Mouse (Mus musculus): Measurements from ENCODE around the gene Ggnbp2. TPM values are rescaled to one million over a fixed set of nuclear protein-coding genes. Genes with fewer than 3 reads are reported as not detected.
A peak's percentile ranks its signal among the peaks of the same experiment; 100 is the strongest.

Ggnbp2 gene
- polyA plus RNA-seq, 1 experiment: 24.8 TPM

DNA sequence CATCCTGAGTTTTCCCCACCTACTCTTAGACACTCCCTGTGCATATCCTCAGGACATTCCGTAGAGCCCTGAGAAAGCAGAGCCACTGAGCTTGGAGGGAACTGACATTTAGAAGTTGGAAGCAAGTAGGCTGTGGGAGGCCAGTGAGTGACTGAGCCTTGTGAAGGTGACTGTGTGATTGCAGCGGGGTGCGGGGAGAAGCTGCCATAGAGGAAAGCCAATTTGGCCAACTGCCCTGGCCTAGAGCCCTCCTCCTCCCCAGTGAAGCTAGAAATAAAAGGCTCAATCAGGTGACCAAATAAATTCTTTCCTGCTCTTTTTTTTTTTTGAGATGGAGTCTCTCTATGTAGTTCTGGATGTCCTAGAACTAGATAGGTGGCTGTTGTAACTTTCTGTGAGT lies 44.4 kb downstream of the Ggnbp2 start:
- H3K27me3 ChIP-seq (ENCODE audit: control insufficient read depth, insufficient read depth, insufficient read length): no peaks in the 10 kb centered on the region
- no peak overlapping the region for H3ac ChIP-seq (ENCODE audit: control insufficient read depth, insufficient read length)
- no peaks in the 10 kb centered on the region for H3K79me2 ChIP-seq (ENCODE audit: control insufficient read depth, insufficient read depth)
- H3K36me3 ChIP-seq (ENCODE audit: control insufficient read depth, insufficient read depth): no peaks in the 10 kb centered on the region
- H3K4me2 ChIP-seq (ENCODE audit: low read depth): peak overlapping the region; percentile 18
- H3K4me3 ChIP-seq: no peak overlapping the region
- TF ChIP-seq CEBPB (IDR thresholded peaks at IDR 0.05; ENCODE audit: insufficient read depth, poor library complexity, severe bottlenecking): no peak
- no peak for TF ChIP-seq MYOG (IDR thresholded peaks at IDR 0.05; ENCODE audit: control insufficient read depth in 1 of 3, insufficient read depth in 1 of 3, insufficient read length in 2 of 3, low read depth in 2 of 3)
- no peak for TF ChIP-seq USF1 (IDR thresholded peaks at IDR 0.05; ENCODE audit: low read depth)
- no peak for TF ChIP-seq POLR2AphosphoS2 (IDR thresholded peaks at IDR 0.05; ENCODE audit: insufficient read length, low read depth)
- no peak for TF ChIP-seq MAX (IDR thresholded peaks at IDR 0.05; ENCODE audit: low read depth)
- TF ChIP-seq MYOD1 (IDR thresholded peaks at IDR 0.05; ENCODE audit: control insufficient read depth in 1 of 3, insufficient read length in 2 of 3, low read depth in 2 of 3): no peak
- no peak for TF ChIP-seq POLR2A (IDR thresholded peaks at IDR 0.05; ENCODE audit: insufficient read length, low read depth)

DNA sequence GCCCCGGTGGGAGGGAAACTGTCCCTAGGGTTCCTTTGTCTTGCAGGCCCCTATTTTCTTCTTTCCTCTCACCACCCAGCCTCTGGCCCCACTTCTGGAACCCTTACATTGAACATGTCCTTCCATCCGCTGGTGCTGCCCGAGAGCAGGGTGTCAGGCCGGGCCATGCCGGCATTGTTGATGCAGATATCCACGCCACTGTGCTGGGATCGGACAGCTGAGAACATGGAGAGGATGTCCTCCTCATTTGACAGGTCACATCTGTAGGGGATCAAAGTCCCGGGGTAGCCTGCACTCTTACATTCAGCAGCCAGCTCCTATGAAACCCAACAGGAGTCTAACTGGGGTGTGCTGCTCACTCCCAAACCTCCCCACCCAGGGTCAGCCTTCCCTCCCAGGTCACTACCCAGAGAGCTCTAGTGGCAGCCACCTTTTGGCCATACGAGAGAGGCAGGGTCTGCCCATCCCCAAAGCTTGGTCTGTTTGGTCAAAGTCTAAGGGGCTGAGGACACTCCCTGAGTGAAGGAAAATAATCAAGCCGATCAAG lies 45.3 kb downstream of the Ggnbp2 start:
- no peaks in the 10 kb centered on the region for H3K27me3 ChIP-seq (ENCODE audit: control insufficient read depth, insufficient read depth, insufficient read length)
- H3K4me2 ChIP-seq (ENCODE audit: low read depth): no peak overlapping the region
- no peak overlapping the region for H3ac ChIP-seq (ENCODE audit: control insufficient read depth, insufficient read length)
- H3K4me3 ChIP-seq: no peak overlapping the region
- H3K79me2 ChIP-seq (ENCODE audit: control insufficient read depth, insufficient read depth): no peaks in the 10 kb centered on the region
- TF ChIP-seq POLR2A (IDR thresholded peaks at IDR 0.05; ENCODE audit: insufficient read length, low read depth) (no peak), E2F4 (IDR thresholded peaks at IDR 0.05; ENCODE audit: insufficient read depth) (no peak), TCF12 (IDR thresholded peaks at IDR 0.05; ENCODE audit: insufficient read depth, poor library complexity, severe bottlenecking) (no peak), USF1 (IDR thresholded peaks at IDR 0.05; ENCODE audit: low read depth) (no peak), MAX (IDR thresholded peaks at IDR 0.05; ENCODE audit: low read depth) (no peak), SRF (IDR thresholded peaks at IDR 0.05; ENCODE audit: control insufficient read depth, insufficient read length, low read depth) (no peak), CEBPB (IDR thresholded peaks at IDR 0.05; ENCODE audit: insufficient read depth, poor library complexity, severe bottlenecking) (no peak)
- no peaks in the 10 kb centered on the region for H3K36me3 ChIP-seq (ENCODE audit: control insufficient read depth, insufficient read depth)

DNA sequence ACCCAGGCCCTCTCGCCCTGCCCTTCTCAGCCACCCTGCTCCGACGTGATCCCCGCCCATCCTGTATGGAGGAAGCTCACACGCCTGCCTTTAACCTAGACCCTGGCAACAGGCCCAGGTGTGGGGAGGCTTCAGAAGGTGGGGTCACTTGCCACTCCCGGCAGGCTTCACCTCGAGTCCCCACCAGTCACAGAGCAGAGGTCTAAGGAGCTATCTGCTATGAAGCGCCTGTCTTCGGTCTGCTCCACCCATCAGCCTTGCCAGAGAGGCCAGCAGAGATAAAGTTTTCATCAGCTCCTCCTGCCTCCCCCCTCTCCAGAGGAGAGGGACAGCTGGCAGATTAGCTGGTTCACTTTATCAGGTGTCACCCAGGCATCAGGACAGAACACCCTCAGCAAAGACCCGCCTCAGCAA lies 47.1 kb downstream of the Ggnbp2 start:
- Histone ChIP-seq H3ac (ENCODE audit: control insufficient read depth, insufficient read length) (no peak overlapping the region), H3K4me3 (no peak overlapping the region), H3K4me2 (ENCODE audit: low read depth) (no peak overlapping the region)

DNA sequence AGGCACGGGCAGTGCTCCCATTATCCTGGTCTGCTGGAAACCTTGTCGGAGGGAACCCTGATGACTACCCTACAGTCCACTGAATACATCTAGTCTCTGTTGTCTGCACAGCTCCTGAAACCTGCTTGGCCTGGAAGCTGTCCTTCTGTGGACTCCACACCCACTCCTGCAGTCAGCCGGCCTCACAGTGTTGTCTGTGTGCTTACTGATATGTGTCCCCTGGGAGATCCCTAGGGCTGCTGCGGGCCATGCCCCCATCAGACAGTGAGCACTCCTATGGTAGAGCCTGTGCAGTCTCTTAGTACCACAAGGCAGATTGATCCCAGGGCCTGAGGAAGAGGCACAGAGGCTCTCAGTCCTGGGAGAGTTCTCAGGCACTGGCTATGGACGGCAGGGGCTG lies 48.1 kb downstream of the Ggnbp2 start:
- no peak overlapping the region for H3K4me2 ChIP-seq (ENCODE audit: low read depth)
- no peaks in the 10 kb centered on the region for H3K79me2 ChIP-seq (ENCODE audit: control insufficient read depth, insufficient read depth)
- H3K4me3 ChIP-seq: no peak overlapping the region

More for the DNA sequence above, 47.1 kb downstream of the Ggnbp2 start:
- Histone ChIP-seq H3K27me3 (ENCODE audit: control insufficient read depth, insufficient read depth, insufficient read length) (no peaks in the 10 kb centered on the region), H3K36me3 (ENCODE audit: control insufficient read depth, insufficient read depth) (no peaks in the 10 kb centered on the region), H3K79me2 (ENCODE audit: control insufficient read depth, insufficient read depth) (no peaks in the 10 kb centered on the region)
- TF ChIP-seq REST (IDR thresholded peaks at IDR 0.05; ENCODE audit: insufficient read depth, insufficient read length) (no peak), E2F4 (IDR thresholded peaks at IDR 0.05; ENCODE audit: insufficient read depth) (no peak), MAX (IDR thresholded peaks at IDR 0.05; ENCODE audit: low read depth) (no peak), MYOG (IDR thresholded peaks at IDR 0.05; ENCODE audit: control insufficient read depth in 1 of 3, insufficient read depth in 1 of 3, insufficient read length in 2 of 3, low read depth in 2 of 3) (no peak), TCF12 (IDR thresholded peaks at IDR 0.05; ENCODE audit: insufficient read depth, poor library complexity, severe bottlenecking) (no peak), MYOD1 (IDR thresholded peaks at IDR 0.05; ENCODE audit: control insufficient read depth in 1 of 3, insufficient read length in 2 of 3, low read depth in 2 of 3) (no peak), POLR2A (IDR thresholded peaks at IDR 0.05; ENCODE audit: insufficient read length, low read depth) (no peak), CEBPB (IDR thresholded peaks at IDR 0.05; ENCODE audit: insufficient read depth, poor library complexity, severe bottlenecking) (no peak), SRF (IDR thresholded peaks at IDR 0.05; ENCODE audit: control insufficient read depth, insufficient read length, low read depth) (no peak)

DNA sequence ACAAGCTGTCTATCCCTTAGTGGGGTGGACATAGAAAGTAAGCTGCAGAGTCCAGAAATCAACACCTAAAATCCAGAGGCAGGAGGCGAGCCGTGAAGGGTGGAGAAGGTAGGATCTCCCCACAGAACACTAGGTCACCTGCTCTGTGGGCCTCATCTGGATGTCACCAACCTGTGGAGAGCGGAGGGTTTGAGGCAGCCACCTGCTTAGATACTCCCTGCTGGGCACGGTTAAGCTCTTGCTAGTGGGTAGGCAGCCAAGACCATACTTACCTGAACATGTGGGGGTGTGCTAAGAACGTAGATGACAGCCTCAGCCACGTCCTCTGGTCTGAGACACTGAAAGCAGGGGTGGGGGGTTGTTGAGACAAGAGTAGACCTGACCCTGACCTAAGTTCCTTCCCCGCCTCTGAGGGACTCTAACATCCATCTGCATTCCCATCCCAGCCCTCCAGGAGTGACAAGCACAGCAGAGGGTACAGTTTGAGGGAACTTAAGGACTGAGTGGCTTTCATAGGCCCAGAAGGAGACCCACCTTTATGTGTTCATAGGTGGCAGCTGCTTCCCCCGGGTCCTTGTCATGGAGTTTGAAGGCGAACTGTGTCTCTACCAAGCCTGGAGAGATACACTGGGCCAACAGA lies 49.4 kb downstream of the Ggnbp2 start:
- Histone ChIP-seq H3K79me2 (ENCODE audit: control insufficient read depth, insufficient read depth) (no peaks in the 10 kb centered on the region), H3K4me2 (ENCODE audit: low read depth) (no peak overlapping the region), H3K36me3 (ENCODE audit: control insufficient read depth, insufficient read depth) (no peaks in the 10 kb centered on the region), H3ac (ENCODE audit: control insufficient read depth, insufficient read length) (no peak overlapping the region), H3K4me3 (no peak overlapping the region), H3K27me3 (ENCODE audit: control insufficient read depth, insufficient read depth, insufficient read length) (no peaks in the 10 kb centered on the region)
- no peak for TF ChIP-seq MYOD1 (IDR thresholded peaks at IDR 0.05; ENCODE audit: control insufficient read depth in 1 of 3, insufficient read length in 2 of 3, low read depth in 2 of 3)
- TF ChIP-seq E2F4 (IDR thresholded peaks at IDR 0.05; ENCODE audit: insufficient read depth): no peak
- no peak for TF ChIP-seq SRF (IDR thresholded peaks at IDR 0.05; ENCODE audit: control insufficient read depth, insufficient read length, low read depth)
- TF ChIP-seq TCF12 (IDR thresholded peaks at IDR 0.05; ENCODE audit: insufficient read depth, poor library complexity, severe bottlenecking): no peak
- TF ChIP-seq USF1 (IDR thresholded peaks at IDR 0.05; ENCODE audit: low read depth): no peak

More for the DNA sequence above, 48.1 kb downstream of the Ggnbp2 start:
- TF ChIP-seq TCF3 (IDR thresholded peaks at IDR 0.05; ENCODE audit: insufficient read length, low read depth) (no peak), POLR2A (IDR thresholded peaks at IDR 0.05; ENCODE audit: insufficient read length, low read depth) (no peak), E2F4 (IDR thresholded peaks at IDR 0.05; ENCODE audit: insufficient read depth) (no peak), REST (IDR thresholded peaks at IDR 0.05; ENCODE audit: insufficient read depth, insufficient read length) (no peak), MYOD1 (IDR thresholded peaks at IDR 0.05; ENCODE audit: control insufficient read depth in 1 of 3, insufficient read length in 2 of 3, low read depth in 2 of 3) (no peak)
- no peaks in the 10 kb centered on the region for H3K27me3 ChIP-seq (ENCODE audit: control insufficient read depth, insufficient read depth, insufficient read length)
- no peak overlapping the region for H3ac ChIP-seq (ENCODE audit: control insufficient read depth, insufficient read length)
- H3K36me3 ChIP-seq (ENCODE audit: control insufficient read depth, insufficient read depth): no peaks in the 10 kb centered on the region

Measured in myocyte (in vitro differentiated cells).